Mouse (Mus musculus): Measurements from ENCODE around the gene Hbq1a. TPM values are rescaled to one million over a fixed set of nuclear protein-coding genes. Genes with fewer than 3 reads are reported as not detected.
A peak's percentile ranks its signal among the peaks of the same experiment; 100 is the strongest.

Hbq1a gene
- polyA plus RNA-seq, 1 experiment: 1.8 TPM

- DNase-seq (ENCODE audit: extremely low spot score in 1 of 2, low spot score in 1 of 2): no peak
Observed at GRCm38 (mm10) chr11:32316009-32316408, 16.1 kb downstream of the Hbq1a start.

- no peak for DNase-seq (ENCODE audit: extremely low spot score in 1 of 2, low spot score in 1 of 2)
Observed at GRCm38 (mm10) chr11:32320507-32321195, 20.8 kb downstream of the Hbq1a start.

- peak in 1 of 2 experiments; percentile 77 for DNase-seq (ENCODE audit: extremely low spot score in 1 of 2, low spot score in 1 of 2)
Observed at GRCm38 (mm10) chr11:32321196-32321565, 21.3 kb downstream of the Hbq1a start.

- peak; percentile 67 to 95 for DNase-seq (ENCODE audit: extremely low spot score in 1 of 2, low spot score in 1 of 2)
Observed at GRCm38 (mm10) chr11:32324609-32325008, 24.7 kb downstream of the Hbq1a start.

DNA sequence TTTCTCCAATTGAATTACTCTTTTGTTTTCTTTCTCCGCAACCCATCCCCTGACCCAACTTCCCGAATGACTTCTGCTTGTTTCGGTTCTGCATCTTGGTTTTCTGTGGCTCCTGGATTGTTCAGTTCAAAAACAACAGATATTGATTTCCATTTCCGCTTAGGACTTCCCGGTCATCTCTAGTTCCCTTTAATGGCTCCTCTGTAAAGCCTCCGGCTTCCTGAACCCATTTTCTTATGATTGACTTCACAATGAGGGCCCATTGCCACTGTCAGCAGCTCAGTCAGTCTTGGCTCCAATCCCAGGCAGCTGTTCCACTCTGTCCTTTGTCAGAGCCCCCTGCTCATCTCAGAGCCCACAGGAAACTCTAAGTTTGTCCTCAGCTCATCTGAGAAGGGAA lies 31.2 kb downstream of the Hbq1a start:
- no peak for DNase-seq (ENCODE audit: extremely low spot score in 1 of 2, low spot score in 1 of 2)

- DNase-seq (ENCODE audit: extremely low spot score in 1 of 2, low spot score in 1 of 2): no peak
Observed at GRCm38 (mm10) chr11:32331861-32332260, 32.0 kb downstream of the Hbq1a start.

DNA sequence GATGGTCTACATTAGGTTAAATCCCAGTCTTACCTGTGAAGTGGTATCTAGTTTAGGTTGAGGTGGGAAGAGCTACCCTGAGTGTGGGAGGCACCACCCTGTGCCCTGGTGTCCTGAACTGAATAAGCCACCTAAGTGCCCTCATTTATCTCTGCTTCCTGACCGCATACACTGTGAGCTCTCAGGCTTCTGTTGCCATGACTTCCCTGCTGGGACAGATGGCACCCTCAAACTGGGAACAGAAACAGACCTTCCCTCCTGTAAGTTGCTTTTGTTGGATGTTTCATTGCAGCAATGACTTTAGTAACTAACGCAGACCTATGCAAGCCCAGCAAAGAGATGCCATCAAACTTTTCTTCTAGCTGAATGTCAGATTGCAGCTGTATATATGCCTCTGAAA lies 33.4 kb downstream of the Hbq1a start:
- no peak for DNase-seq (ENCODE audit: extremely low spot score in 1 of 2, low spot score in 1 of 2)

DNA sequence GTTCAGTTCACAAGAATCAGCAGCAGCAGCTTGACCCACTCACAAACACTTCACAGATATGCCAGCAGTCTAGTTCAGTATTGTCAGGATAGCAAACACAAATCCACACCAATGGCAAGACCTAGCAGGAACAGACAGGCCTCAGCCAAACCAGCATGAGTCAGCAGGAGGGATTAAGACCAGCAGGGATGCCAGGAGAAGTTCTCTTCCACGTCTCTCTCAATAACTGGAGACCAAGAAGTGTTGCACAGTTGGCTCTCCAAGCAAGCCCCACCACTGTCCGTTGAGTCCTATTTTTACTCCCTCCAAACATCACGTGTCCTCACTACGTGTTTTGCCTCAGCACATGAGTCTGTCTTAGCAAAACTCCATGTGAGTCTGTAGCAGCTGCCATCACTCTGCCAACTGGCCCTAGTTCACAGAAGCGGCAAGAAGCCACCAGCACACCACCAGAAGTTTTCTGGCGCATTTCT lies 36.6 kb downstream of the Hbq1a start:
- no peak for DNase-seq (ENCODE audit: extremely low spot score in 1 of 2, low spot score in 1 of 2)

GRCm38 (mm10) chr11:32339131-32339531 lies 39.3 kb downstream of the Hbq1a start:
- DNase-seq (ENCODE audit: extremely low spot score in 1 of 2, low spot score in 1 of 2): no peak

GRCm38 (mm10) chr11:32340476-32341473 lies 40.9 kb downstream of the Hbq1a start:
- DNase-seq (ENCODE audit: extremely low spot score in 1 of 2, low spot score in 1 of 2): peak; percentile 63 to 77

DNA sequence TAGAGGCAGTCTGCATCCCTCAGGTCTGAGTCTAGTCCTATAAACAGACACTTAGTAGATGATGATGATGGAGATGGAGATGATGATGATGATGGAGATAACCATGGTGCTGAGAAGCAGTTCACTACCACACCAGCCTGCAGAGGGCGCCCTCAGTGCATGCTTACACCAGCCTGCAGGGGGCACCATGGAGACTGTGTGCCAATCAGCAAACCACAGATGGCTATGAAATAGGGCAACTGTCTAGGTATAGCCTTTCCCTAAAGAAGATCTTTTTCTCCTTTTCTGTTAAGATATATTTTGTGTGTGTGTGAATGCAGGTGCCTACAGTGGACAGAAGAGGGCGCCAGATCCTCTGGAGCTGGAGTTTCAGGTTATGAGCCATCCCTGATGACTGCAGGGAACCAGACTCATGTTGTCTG lies 42.9 kb downstream of the Hbq1a start:
- peak in 1 of 2 experiments; percentile 58 for DNase-seq (ENCODE audit: extremely low spot score in 1 of 2, low spot score in 1 of 2)

GRCm38 (mm10) chr11:32343350-32343749 lies 43.5 kb downstream of the Hbq1a start:
- DNase-seq (ENCODE audit: extremely low spot score in 1 of 2, low spot score in 1 of 2): no peak

- no peak for DNase-seq (ENCODE audit: extremely low spot score in 1 of 2, low spot score in 1 of 2)
Observed at GRCm38 (mm10) chr11:32345504-32346297, 45.8 kb downstream of the Hbq1a start.

DNA sequence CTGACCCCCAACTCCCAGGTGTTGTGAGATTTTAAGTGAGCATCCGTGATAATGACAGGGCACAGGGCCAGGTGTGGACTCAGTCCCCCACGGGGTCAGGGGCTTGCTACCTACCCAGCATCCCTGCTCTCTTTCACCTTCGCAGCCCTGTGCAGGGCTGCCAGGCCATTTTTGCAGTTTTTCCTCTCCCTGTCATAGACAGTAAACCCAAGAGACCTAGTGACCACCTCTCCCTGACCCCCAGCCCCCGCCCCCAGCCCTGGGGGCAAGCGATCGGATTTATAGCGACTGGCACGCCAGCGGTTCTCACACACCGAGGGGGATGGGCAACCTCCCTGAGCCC lies 47.4 kb downstream of the Hbq1a start:
- no peak for DNase-seq (ENCODE audit: extremely low spot score in 1 of 2, low spot score in 1 of 2)

DNA sequence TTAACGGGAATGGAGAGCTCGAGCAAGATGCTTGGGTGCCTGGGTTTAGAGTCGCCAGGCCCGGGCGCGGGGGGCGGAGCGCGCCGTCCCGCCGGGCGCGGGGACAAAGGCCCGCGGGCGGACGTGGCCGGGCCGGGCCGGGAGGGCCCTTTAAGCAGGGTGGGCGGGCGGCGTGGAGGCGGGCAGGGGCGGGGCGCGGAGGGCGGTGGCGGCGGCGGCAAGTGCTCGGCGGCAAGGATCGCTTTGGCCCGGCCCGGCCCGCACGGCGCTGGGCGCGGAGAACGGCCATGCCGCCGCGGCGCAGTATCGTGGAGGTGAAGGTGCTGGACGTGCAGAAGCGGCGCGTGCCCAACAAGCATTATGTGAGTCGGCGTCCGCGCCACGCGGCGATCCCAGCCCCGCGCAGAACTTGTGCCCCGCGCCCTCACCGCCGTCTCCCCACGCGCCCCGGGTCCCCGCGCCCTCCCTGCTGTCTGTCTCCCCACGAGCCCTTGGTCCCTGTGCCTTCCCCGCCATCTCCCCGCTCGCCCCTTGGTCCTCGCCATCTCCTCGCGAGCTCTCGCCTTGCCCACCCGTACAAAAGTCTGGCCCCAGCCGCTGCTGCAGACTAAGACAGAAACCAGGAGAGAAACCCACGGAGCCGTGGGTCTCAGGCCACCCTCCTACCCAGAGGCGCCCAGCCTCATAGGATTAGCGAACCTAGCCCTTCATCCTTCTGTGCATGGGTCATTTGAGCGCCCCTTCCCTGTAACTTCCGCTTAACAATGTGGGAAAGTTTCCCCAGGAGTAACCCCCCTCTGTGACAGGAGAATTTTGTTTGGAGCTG lies 48.0 kb downstream of the Hbq1a start, which contains the start of gene Sh3pxd2b:
TSS of gene Sh3pxd2b (plus strand) at position 214 of the 826 bp plus-strand sequence.
- no peak for DNase-seq (ENCODE audit: extremely low spot score in 1 of 2, low spot score in 1 of 2)

DNA sequence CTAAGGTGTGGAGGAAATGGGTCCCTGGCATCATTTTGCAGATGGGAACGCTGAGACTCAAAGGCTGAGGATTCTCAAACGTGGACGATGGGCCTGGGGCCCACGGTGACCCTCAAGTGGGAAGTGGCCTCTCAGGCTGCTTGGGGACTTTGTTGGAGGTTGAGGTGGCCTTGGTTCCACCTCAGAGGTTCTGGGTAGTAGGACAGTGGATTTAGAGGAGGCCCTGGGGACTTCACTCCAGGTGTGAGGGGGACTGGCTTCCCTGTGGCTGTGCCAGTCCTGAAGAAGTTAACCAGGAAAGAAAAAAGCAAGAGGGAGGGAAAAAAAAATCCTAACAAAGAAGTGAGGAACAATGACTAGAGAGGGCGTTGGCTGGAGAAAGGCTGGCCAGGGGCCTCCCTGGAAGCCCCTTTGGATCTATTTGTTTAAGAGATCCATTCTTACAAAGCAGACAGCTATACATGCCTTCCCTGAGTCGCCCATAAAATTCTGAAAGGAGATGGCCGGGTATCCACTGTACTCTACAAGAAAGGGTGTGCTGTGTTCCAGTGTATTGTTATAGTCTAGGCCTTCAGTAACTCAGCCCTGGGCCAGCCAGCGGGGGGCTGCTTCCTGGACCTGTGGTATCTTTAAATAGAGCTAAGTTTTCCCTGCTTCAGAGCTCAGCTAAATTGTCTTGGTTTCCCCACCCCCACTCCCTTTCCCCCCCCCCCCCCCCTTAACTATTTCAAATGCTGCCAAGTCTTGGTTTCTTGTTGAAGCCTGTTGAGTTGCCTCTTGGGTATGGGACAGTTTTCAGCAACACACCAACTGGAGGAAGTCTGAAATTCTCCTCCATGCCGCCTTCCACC lies 48.8 kb downstream of the Hbq1a start:
- no peak for DNase-seq (ENCODE audit: extremely low spot score in 1 of 2, low spot score in 1 of 2)

GRCm38 (mm10) chr11:32349284-32349953 lies 49.5 kb downstream of the Hbq1a start:
- DNase-seq (ENCODE audit: extremely low spot score in 1 of 2, low spot score in 1 of 2): no peak

Measured in frontal cortex, adult 2 months (tissue).